Mouse (Mus musculus): ENCODE data around the gene Mettl23. TPM values are rescaled to one million over a fixed set of nuclear protein-coding genes. Genes with fewer than 3 reads are reported as not detected.

The Mettl23 gene
- total and polyA plus RNA-seq, 2 experiments: 21.0 to 31.7 TPM

DNA sequence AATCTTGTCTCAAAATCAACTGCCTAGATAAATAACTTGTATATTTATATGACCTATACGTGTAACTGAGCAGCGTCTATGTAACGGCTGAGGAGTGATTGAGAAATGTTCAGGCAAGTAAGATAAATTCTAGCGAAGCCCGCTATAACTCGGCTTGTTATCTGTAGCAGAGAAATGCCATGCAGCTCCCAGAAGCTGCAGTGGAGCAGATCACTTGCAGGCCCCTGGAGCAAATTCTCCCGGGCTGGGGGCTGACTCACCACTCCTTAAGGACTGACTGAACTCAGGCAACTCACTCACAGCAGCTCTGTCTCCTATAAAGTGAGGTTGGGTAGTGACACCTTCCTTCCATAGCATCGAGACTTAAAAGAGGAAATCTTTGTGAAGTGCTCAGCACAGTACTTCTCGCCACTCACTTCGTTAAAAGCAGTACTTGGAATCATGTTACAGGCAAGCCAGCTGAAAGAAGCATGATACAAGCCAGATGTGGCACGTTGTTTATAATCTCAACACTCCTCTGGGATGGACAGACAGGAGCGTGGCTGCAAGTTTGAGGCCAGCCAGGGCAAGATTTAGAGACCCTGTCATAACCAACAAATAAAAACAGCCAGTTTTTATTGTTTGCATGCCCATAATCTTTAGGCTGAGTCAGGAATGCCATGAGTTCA, 14.2 kb downstream of the Mettl23 start:
- H3K4me3 ChIP-seq (ENCODE audit: insufficient read depth, low read depth, low read length): no peak overlapping the region
- H3K36me3 ChIP-seq (ENCODE audit: control insufficient read depth, insufficient read depth, low read length): peaks cover 36% of the 10 kb centered on the region
- H3K9ac ChIP-seq (ENCODE audit: low read depth, low read length): no peak overlapping the region
- DNase-seq (ENCODE audit: extremely low read depth, low read depth, low spot score): no peak
- WGBS: 88% methylated on average over 12 of the region's 12 CpGs
- peaks cover 9% of the 10 kb centered on the region; the same call in 1 of the 2 replicates for H3K4me1 ChIP-seq (ENCODE audit: control insufficient read depth, insufficient read depth, low read length)
- peaks cover 8% of the 10 kb centered on the region for H3K79me2 ChIP-seq (ENCODE audit: control insufficient read depth, insufficient read depth, low read length)
- TF ChIP-seq POLR2A (IDR thresholded peaks at IDR 0.05; ENCODE audit: extremely low read depth, insufficient read depth, low read length) (no peak), CTCF (IDR thresholded peaks at IDR 0.05; ENCODE audit: low read depth, low read length) (no peak)
- no peaks in the 10 kb centered on the region for H3K27me3 ChIP-seq (ENCODE audit: control insufficient read depth, insufficient read depth, low read length)
- H3K27ac ChIP-seq (replicated peaks; ENCODE audit: insufficient read depth, low read depth, low read length): no peak overlapping the region

DNA sequence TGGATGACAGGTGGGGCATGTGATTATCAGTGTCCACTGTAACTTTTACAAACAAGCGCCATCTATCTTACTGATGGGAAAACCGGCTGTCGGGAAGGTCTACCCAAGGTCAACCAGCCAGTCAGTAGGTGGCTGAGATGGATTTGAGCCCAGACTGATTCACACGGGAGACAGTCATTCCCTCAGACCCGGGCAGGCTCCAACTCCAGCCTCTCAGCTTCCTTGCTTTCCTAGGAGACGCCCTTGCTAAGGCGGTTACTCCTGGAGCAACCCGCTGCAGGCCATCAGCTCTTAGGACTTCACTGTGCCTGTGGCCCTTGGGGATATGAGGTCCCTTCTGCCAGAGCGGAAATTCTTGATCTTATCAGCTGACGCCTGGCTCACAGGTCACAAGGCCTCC, 21.4 kb downstream of the Mettl23 start:
- H3K4me3 ChIP-seq (ENCODE audit: insufficient read depth, low read depth, low read length): no peak overlapping the region
- no peak overlapping the region for H3K27ac ChIP-seq (replicated peaks; ENCODE audit: insufficient read depth, low read depth, low read length)
- no peaks in the 10 kb centered on the region for H3K79me2 ChIP-seq (ENCODE audit: control insufficient read depth, insufficient read depth, low read length)
- TF ChIP-seq POLR2A (IDR thresholded peaks at IDR 0.05; ENCODE audit: extremely low read depth, insufficient read depth, low read length) (no peak), CTCF (IDR thresholded peaks at IDR 0.05; ENCODE audit: low read depth, low read length) (no peak)
- H3K27me3 ChIP-seq (ENCODE audit: control insufficient read depth, insufficient read depth, low read length): no peaks in the 10 kb centered on the region
- H3K4me1 ChIP-seq (ENCODE audit: control insufficient read depth, insufficient read depth, low read length): no peaks in the 10 kb centered on the region
- H3K9ac ChIP-seq (ENCODE audit: low read depth, low read length): no peak overlapping the region
- 71% methylated on average over 10 of the region's 10 CpGs for WGBS
- peaks cover 56% of the 10 kb centered on the region for H3K36me3 ChIP-seq (ENCODE audit: control insufficient read depth, insufficient read depth, low read length)
- DNase-seq (ENCODE audit: extremely low read depth, low read depth, low spot score): no peak

DNA sequence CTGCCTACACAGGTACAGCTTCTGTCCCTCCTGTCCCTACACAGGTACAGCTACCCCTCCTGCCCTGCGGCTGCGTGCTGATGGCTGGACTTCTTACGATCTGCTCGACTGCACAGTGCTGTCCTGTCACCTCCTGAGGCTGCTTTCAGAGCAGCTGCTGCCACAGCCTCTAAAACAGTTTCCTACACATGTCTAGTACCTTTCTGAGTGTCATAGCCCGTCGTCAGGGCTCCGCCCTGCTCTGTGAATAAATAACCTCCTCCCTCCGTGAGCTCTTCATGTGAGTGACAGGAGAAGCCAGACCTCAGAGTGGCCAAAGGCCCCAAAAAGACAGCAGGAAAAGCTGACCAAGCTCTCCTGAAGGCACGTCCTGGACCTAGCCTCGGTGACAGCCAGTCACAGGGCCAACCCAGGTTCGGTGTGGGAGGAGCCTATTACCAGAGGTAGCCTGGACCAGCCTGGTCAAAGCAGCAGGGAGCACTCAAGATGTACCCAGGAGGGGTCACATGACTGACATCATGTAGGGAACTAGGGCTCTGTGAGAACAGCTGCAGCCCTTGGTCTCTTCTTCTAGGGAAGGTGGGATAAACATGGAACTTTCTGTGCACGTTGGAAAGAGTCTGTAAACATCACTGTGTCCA, 23.0 kb downstream of the Mettl23 start:
- Histone ChIP-seq H3K9ac (ENCODE audit: low read depth, low read length) (no peak overlapping the region), H3K27ac (replicated peaks; ENCODE audit: insufficient read depth, low read depth, low read length) (no peak overlapping the region), H3K36me3 (ENCODE audit: control insufficient read depth, insufficient read depth, low read length) (peaks cover 52% of the 10 kb centered on the region), H3K4me3 (ENCODE audit: insufficient read depth, low read depth, low read length) (no peak overlapping the region), H3K27me3 (ENCODE audit: control insufficient read depth, insufficient read depth, low read length) (no peaks in the 10 kb centered on the region), H3K4me1 (ENCODE audit: control insufficient read depth, insufficient read depth, low read length) (no peaks in the 10 kb centered on the region), H3K79me2 (ENCODE audit: control insufficient read depth, insufficient read depth, low read length) (no peaks in the 10 kb centered on the region)
- DNase-seq (ENCODE audit: extremely low read depth, low read depth, low spot score): no peak
- TF ChIP-seq POLR2A (IDR thresholded peaks at IDR 0.05; ENCODE audit: extremely low read depth, insufficient read depth, low read length): no peak
- WGBS: 81% methylated on average over 12 of the region's 12 CpGs

DNA sequence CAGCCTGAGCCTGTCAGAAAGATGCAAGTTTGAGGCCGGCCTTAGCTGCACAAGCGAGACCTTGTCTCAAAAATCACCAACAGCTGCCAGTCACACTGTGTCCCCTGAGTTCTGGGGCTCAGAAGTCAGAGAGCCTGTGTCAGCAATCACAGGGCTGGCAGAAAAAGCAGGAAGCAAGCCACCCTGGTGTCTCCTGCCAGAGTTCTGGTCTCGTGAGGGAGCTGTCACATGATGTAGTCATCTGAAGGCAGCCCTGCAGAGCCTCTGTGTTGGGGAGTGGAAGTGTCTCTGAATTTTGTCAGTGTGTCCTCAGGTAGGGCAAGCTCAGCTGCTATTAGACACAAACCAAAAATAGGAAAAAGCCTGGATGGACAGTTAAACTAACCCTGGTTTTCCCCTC, 25.1 kb downstream of the Mettl23 start:
- 71% methylated on average over 3 of the region's 3 CpGs for WGBS
- H3K27ac ChIP-seq (replicated peaks; ENCODE audit: insufficient read depth, low read depth, low read length): no peak overlapping the region
- TF ChIP-seq POLR2A (IDR thresholded peaks at IDR 0.05; ENCODE audit: extremely low read depth, insufficient read depth, low read length) (no peak), CTCF (IDR thresholded peaks at IDR 0.05; ENCODE audit: low read depth, low read length) (no peak)

DNA sequence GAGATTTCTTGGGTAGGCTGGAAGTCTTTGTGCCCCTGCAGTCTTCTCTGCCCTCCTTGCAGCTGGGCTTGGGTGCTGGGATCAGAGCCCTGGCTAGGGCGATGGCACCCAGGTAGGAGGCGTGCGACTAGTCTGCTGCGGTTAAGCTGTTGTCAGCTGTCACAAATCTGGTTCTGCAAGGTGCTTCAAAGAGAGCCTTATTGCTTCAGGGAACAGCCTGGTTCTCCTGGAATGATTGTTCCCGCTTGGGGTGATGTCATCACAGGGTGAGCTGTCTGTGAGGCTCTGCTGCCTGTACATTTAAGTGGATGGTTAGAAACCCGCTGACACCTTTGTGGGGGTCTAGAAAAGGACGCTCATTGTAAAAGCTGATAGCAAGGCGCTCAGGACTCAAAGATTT, 26.1 kb downstream of the Mettl23 start:
- Histone ChIP-seq H3K27me3 (ENCODE audit: control insufficient read depth, insufficient read depth, low read length) (no peaks in the 10 kb centered on the region), H3K4me3 (ENCODE audit: insufficient read depth, low read depth, low read length) (no peak overlapping the region), H3K27ac (replicated peaks; ENCODE audit: insufficient read depth, low read depth, low read length) (no peak overlapping the region), H3K79me2 (ENCODE audit: control insufficient read depth, insufficient read depth, low read length) (no peaks in the 10 kb centered on the region), H3K9ac (ENCODE audit: low read depth, low read length) (no peak overlapping the region), H3K4me1 (ENCODE audit: control insufficient read depth, insufficient read depth, low read length) (no peaks in the 10 kb centered on the region), H3K36me3 (ENCODE audit: control insufficient read depth, insufficient read depth, low read length) (peaks cover 52% of the 10 kb centered on the region)
- TF ChIP-seq POLR2A (IDR thresholded peaks at IDR 0.05; ENCODE audit: extremely low read depth, insufficient read depth, low read length) (no peak), CTCF (IDR thresholded peaks at IDR 0.05; ENCODE audit: low read depth, low read length) (no peak)
- no peak for DNase-seq (ENCODE audit: extremely low read depth, low read depth, low spot score)
- 96% methylated on average over 8 of the region's 8 CpGs for WGBS

More for the DNA sequence above, 25.1 kb downstream of the Mettl23 start:
- Histone ChIP-seq H3K27me3 (ENCODE audit: control insufficient read depth, insufficient read depth, low read length) (no peaks in the 10 kb centered on the region), H3K79me2 (ENCODE audit: control insufficient read depth, insufficient read depth, low read length) (no peaks in the 10 kb centered on the region), H3K4me1 (ENCODE audit: control insufficient read depth, insufficient read depth, low read length) (no peaks in the 10 kb centered on the region), H3K4me3 (ENCODE audit: insufficient read depth, low read depth, low read length) (no peak overlapping the region), H3K9ac (ENCODE audit: low read depth, low read length) (no peak overlapping the region), H3K36me3 (ENCODE audit: control insufficient read depth, insufficient read depth, low read length) (peaks cover 49% of the 10 kb centered on the region)
- DNase-seq (ENCODE audit: extremely low read depth, low read depth, low spot score): peak; percentile 41

DNA sequence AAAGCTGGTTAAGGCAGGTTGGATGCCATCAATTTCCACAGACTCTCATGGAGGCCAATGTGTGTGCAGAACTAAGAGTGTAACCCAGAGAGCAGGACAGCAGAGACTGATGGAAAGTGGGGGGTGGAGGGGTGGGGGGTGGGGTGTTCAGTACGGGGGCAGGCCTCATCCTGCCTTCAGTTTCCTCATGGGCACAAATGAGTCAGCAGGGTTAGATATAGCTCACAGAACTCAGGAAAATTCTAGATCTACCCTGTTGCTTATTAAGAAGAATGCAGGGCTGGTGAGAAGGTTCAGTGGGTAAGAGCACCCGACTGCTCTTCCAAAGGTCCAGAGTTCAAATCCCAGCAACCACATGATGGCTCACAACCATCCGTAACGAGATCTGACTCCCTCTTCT, 26.6 kb downstream of the Mettl23 start:
- peaks cover 55% of the 10 kb centered on the region for H3K36me3 ChIP-seq (ENCODE audit: control insufficient read depth, insufficient read depth, low read length)
- no peak overlapping the region for H3K4me3 ChIP-seq (ENCODE audit: insufficient read depth, low read depth, low read length)
- H3K27ac ChIP-seq (replicated peaks; ENCODE audit: insufficient read depth, low read depth, low read length): no peak overlapping the region
- 86% methylated on average over 4 of the region's 4 CpGs for WGBS
- TF ChIP-seq CTCF (IDR thresholded peaks at IDR 0.05; ENCODE audit: low read depth, low read length) (no peak), POLR2A (IDR thresholded peaks at IDR 0.05; ENCODE audit: extremely low read depth, insufficient read depth, low read length) (no peak)
- no peak for DNase-seq (ENCODE audit: extremely low read depth, low read depth, low spot score)
- H3K27me3 ChIP-seq (ENCODE audit: control insufficient read depth, insufficient read depth, low read length): no peaks in the 10 kb centered on the region
- H3K4me1 ChIP-seq (ENCODE audit: control insufficient read depth, insufficient read depth, low read length): no peaks in the 10 kb centered on the region
- no peak overlapping the region for H3K9ac ChIP-seq (ENCODE audit: low read depth, low read length)
- H3K79me2 ChIP-seq (ENCODE audit: control insufficient read depth, insufficient read depth, low read length): no peaks in the 10 kb centered on the region
